Mouse (Mus musculus): ENCODE results near the gene Ppp1ca. TPM values are rescaled to one million over a fixed set of nuclear protein-coding genes. Genes with fewer than 3 reads are reported as not detected.

The Ppp1ca gene
- polyA plus RNA-seq, 1 experiment from 2014 or later, result 799 TPM

DNA sequence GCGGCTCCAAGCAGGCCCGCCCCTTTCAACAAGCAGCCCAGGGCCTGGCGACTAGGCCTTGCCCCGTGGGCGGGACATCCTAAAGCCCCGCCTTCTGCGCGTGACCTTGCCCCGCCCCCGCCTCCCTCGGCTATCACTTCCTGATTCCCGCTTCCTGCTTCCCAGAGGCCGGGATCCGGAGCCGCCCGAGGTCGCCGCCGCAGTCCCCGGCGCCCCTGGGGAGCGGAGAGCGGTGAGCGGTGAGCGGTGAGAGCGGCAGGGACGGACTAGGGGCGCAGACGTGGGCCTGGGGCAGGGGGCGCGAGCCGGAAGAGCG is 43.4 kb upstream of the Ppp1ca start, which contains the start of gene Coro1b:
Coro1b (plus strand) TSS at position 129 of the 316 bp plus-strand sequence.
- peak; percentile 95 for ATAC-seq
- WGBS, result under 1% methylated on average over 33 of the region's 33 CpGs
- Histone ChIP-seq H3K27me3 (replicated peaks; ENCODE audit: control insufficient read depth, insufficient read depth, low read length) (no peaks in the 10 kb centered on the region), H3K4me1 (ENCODE audit: control insufficient read depth, insufficient read depth, low read length) (peaks cover 22% of the 10 kb centered on the region), H3K36me3 (ENCODE audit: control insufficient read depth, insufficient read depth, low read length) (peaks cover 16% of the 10 kb centered on the region), H3K9me3 (ENCODE audit: control insufficient read depth, low read length) (no peaks in the 10 kb centered on the region), H3K9ac (ENCODE audit: low read depth, low read length) (peak within 1 kb of the TSS; percentile 95), H3K4me2 (ENCODE audit: low read depth, low read length) (peak within 1 kb of the TSS; percentile 84), H3K4me3 (ENCODE audit: low read length) (peak within 1 kb of the TSS; percentile 82), H3K27ac (ENCODE audit: low read length) (peak within 1 kb of the TSS; percentile 74)

GRCm38 (mm10) chr19:4148819-4149218 is 43.0 kb upstream of the Ppp1ca start:
- peak overlapping the region; percentile 74 for H3K27ac ChIP-seq (ENCODE audit: low read length)
- peaks cover 22% of the 10 kb centered on the region for H3K4me1 ChIP-seq (ENCODE audit: control insufficient read depth, insufficient read depth, low read length)
- H3K4me3 ChIP-seq (ENCODE audit: low read length), result peak overlapping the region; percentile 82
- peak overlapping the region; percentile 95 for H3K9ac ChIP-seq (ENCODE audit: low read depth, low read length)
- ATAC-seq, result peak; percentile 38
- WGBS, result 2% methylated on average over 7 of the region's 8 CpGs
- no peaks in the 10 kb centered on the region for H3K9me3 ChIP-seq (ENCODE audit: control insufficient read depth, low read length)
- no peaks in the 10 kb centered on the region for H3K27me3 ChIP-seq (replicated peaks; ENCODE audit: control insufficient read depth, insufficient read depth, low read length)
- peaks cover 18% of the 10 kb centered on the region for H3K36me3 ChIP-seq (ENCODE audit: control insufficient read depth, insufficient read depth, low read length)
- peak overlapping the region; percentile 84 for H3K4me2 ChIP-seq (ENCODE audit: low read depth, low read length)

GRCm38 (mm10) chr19:4149283-4149682 is 42.6 kb upstream of the Ppp1ca start:
- Histone ChIP-seq H3K4me2 (ENCODE audit: low read depth, low read length) (peak overlapping the region; percentile 84), H3K27me3 (replicated peaks; ENCODE audit: control insufficient read depth, insufficient read depth, low read length) (no peaks in the 10 kb centered on the region), H3K4me1 (ENCODE audit: control insufficient read depth, insufficient read depth, low read length) (peaks cover 22% of the 10 kb centered on the region), H3K9ac (ENCODE audit: low read depth, low read length) (peak overlapping the region; percentile 95), H3K36me3 (ENCODE audit: control insufficient read depth, insufficient read depth, low read length) (peaks cover 18% of the 10 kb centered on the region), H3K27ac (ENCODE audit: low read length) (peak overlapping the region; percentile 74), H3K4me3 (ENCODE audit: low read length) (peak overlapping the region; percentile 82), H3K9me3 (ENCODE audit: control insufficient read depth, low read length) (no peaks in the 10 kb centered on the region)
- WGBS, result 79% methylated on average over 11 of the region's 11 CpGs
- ATAC-seq, result no peak

DNA sequence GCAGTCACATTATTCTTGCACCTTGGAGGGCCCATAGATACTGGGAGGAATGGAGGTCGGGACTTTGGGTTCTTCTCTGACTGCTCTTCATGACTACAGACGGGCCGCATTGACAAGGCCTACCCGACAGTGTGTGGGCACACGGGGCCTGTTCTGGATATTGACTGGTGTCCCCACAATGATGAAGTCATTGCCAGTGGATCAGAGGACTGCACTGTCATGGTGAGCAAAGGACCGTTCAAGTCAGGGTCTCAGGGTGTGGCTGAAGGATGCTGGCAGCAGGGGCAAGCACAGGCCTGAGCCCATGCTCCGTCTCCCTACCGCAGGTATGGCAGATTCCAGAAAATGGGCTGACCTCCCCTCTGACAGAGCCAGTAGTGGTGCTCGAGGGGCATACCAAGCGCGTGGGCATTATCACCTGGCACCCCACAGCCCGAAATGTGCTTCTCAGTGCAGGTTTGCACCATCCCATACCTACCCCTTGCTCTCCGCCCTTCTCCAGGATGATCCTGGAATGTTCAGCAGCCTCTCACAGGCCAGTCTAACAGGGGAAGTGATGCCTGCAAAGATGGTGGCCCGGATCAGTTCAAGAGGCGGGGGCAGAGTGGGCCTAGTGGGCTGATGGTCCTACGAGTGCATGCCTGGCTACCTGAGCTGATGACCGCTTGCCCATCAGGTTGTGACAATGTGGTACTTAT is 42.0 kb upstream of the Ppp1ca start:
- ATAC-seq, result no peak
- peak overlapping the region; percentile 95 for H3K9ac ChIP-seq (ENCODE audit: low read depth, low read length)

GRCm38 (mm10) chr19:4150567-4151487 is 41.0 kb upstream of the Ppp1ca start:
- Histone ChIP-seq H3K4me2 (ENCODE audit: low read depth, low read length) (no peak overlapping the region), H3K4me1 (ENCODE audit: control insufficient read depth, insufficient read depth, low read length) (peaks cover 22% of the 10 kb centered on the region), H3K9me3 (ENCODE audit: control insufficient read depth, low read length) (no peaks in the 10 kb centered on the region), H3K27ac (ENCODE audit: low read length) (no peak overlapping the region), H3K36me3 (ENCODE audit: control insufficient read depth, insufficient read depth, low read length) (peaks cover 20% of the 10 kb centered on the region), H3K9ac (ENCODE audit: low read depth, low read length) (0 out of 2 replicates have a peak overlapping the region, but pooled peaks have one; percentile 21), H3K4me3 (ENCODE audit: low read length) (no peak overlapping the region), H3K27me3 (replicated peaks; ENCODE audit: control insufficient read depth, insufficient read depth, low read length) (no peaks in the 10 kb centered on the region)
- ATAC-seq, result no peak
- WGBS, result 89% methylated on average over 22 of the region's 22 CpGs

More for the DNA sequence above, 42.0 kb upstream of the Ppp1ca start:
- Histone ChIP-seq H3K4me3 (ENCODE audit: low read length) (peak overlapping the region; percentile 82; the same call in 1 of the 2 replicates), H3K36me3 (ENCODE audit: control insufficient read depth, insufficient read depth, low read length) (peaks cover 18% of the 10 kb centered on the region), H3K27me3 (replicated peaks; ENCODE audit: control insufficient read depth, insufficient read depth, low read length) (no peaks in the 10 kb centered on the region), H3K9me3 (ENCODE audit: control insufficient read depth, low read length) (no peaks in the 10 kb centered on the region), H3K4me2 (ENCODE audit: low read depth, low read length) (peak overlapping the region; percentile 84), H3K4me1 (ENCODE audit: control insufficient read depth, insufficient read depth, low read length) (peaks cover 22% of the 10 kb centered on the region), H3K27ac (ENCODE audit: low read length) (no peak overlapping the region)
- 92% methylated on average over 17 of the region's 17 CpGs for WGBS

DNA sequence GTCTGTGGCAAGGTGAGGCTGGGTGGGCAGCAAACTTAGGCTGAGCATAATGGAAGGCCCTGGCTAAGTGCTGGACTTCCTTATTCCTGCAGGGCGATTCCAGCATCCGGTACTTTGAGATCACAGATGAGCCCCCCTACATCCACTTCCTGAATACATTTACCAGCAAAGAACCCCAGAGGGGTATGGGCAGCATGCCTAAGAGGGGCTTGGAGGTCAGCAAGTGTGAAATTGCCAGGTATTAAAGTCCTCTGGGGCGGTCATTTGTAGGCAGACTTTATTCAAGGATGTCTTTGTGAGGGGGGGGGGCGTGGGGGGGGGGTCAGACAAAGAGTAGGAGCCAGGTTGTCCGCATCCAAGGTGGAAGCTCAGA is 40.4 kb upstream of the Ppp1ca start:
- Histone ChIP-seq H3K27ac (ENCODE audit: low read length) (no peak overlapping the region), H3K9me3 (ENCODE audit: control insufficient read depth, low read length) (no peaks in the 10 kb centered on the region), H3K4me3 (ENCODE audit: low read length) (no peak overlapping the region), H3K9ac (ENCODE audit: low read depth, low read length) (no peak overlapping the region), H3K36me3 (ENCODE audit: control insufficient read depth, insufficient read depth, low read length) (peaks cover 22% of the 10 kb centered on the region), H3K4me2 (ENCODE audit: low read depth, low read length) (no peak overlapping the region), H3K27me3 (replicated peaks; ENCODE audit: control insufficient read depth, insufficient read depth, low read length) (no peaks in the 10 kb centered on the region), H3K4me1 (ENCODE audit: control insufficient read depth, insufficient read depth, low read length) (peaks cover 22% of the 10 kb centered on the region)
- ATAC-seq, result no peak
- WGBS, result 75% methylated on average over 5 of the region's 5 CpGs

DNA sequence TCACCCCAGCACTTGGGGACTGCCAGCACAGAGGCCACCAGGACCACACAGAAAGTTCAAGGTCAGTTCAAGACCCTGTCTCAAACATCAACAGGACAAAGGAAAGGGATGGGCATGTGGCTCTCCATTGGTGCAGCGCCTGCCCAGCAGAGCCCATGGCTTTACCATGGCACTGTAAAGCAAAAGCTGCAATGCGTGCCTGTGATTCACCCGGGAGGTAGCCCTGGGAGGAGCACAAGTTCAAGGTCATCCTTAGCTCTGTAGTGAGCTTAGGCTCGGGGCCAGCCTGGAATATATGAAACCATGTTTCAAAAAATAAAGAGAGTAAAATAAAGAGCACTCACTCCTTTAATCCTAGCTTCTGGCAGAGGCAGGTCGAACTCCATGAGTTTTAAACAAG is 40.0 kb upstream of the Ppp1ca start:
- Histone ChIP-seq H3K4me3 (ENCODE audit: low read length) (no peak overlapping the region), H3K27me3 (replicated peaks; ENCODE audit: control insufficient read depth, insufficient read depth, low read length) (no peaks in the 10 kb centered on the region), H3K9ac (ENCODE audit: low read depth, low read length) (no peak overlapping the region), H3K9me3 (ENCODE audit: control insufficient read depth, low read length) (no peaks in the 10 kb centered on the region), H3K4me1 (ENCODE audit: control insufficient read depth, insufficient read depth, low read length) (peaks cover 22% of the 10 kb centered on the region), H3K27ac (ENCODE audit: low read length) (no peak overlapping the region), H3K4me2 (ENCODE audit: low read depth, low read length) (no peak overlapping the region), H3K36me3 (ENCODE audit: control insufficient read depth, insufficient read depth, low read length) (peaks cover 22% of the 10 kb centered on the region)
- no peak for ATAC-seq
- 88% methylated on average over 5 of the region's 5 CpGs for WGBS

DNA sequence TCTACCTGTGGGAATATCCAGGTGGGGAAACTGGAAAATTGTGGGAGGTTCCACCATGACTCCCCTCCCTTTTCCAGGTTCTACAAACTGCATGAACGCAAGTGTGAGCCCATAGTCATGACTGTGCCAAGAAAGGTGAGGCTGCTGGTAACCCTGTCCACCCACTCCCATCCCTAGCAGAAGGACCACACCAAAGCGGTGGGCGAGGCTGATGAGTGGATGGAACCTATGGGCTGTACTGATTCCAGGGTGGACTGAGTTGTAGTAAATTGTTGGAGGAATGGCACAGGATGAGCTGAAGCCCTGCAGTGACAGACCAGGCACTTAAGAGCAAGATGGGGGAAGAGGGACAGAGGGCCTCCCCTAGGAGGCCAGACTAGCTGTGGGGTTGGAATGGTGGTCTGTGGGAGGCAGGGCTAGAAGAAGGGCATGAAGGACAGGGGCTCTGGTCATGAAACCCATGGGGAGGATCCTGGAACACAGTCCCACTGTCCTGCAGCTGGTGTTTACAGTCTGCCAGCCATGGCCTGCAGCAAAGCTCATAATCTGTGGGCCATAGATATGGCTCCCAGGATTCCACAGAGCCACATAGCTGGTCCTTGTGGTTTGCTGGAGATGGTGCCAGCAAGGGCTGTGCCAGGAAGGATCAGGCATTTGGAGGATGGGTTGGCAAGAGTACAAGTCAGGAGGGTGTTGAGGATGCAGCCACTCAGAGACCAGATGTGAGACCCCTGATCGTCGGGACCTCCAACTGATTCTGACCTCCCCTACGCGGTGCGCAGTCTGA is 39.2 kb upstream of the Ppp1ca start:
- no peak for ATAC-seq
- Histone ChIP-seq H3K27me3 (replicated peaks; ENCODE audit: control insufficient read depth, insufficient read depth, low read length) (no peaks in the 10 kb centered on the region), H3K9ac (ENCODE audit: low read depth, low read length) (no peak overlapping the region), H3K4me2 (ENCODE audit: low read depth, low read length) (no peak overlapping the region), H3K27ac (ENCODE audit: low read length) (no peak overlapping the region), H3K36me3 (ENCODE audit: control insufficient read depth, insufficient read depth, low read length) (peaks cover 29% of the 10 kb centered on the region), H3K4me3 (ENCODE audit: low read length) (no peak overlapping the region), H3K9me3 (ENCODE audit: control insufficient read depth, low read length) (no peaks in the 10 kb centered on the region), H3K4me1 (ENCODE audit: control insufficient read depth, insufficient read depth, low read length) (peaks cover 22% of the 10 kb centered on the region)
- 84% methylated on average over 8 of the region's 8 CpGs for WGBS

GRCm38 (mm10) chr19:4153232-4153654 is 38.6 kb upstream of the Ppp1ca start, which contains the start of gene Ptprcap:
Gene Ptprcap, plus strand, starts transcription at chr19:4153604.
- no peaks in the 10 kb centered on the region for H3K9me3 ChIP-seq (ENCODE audit: control insufficient read depth, low read length)
- 64% methylated on average over 11 of the region's 11 CpGs for WGBS
- H3K9ac ChIP-seq (ENCODE audit: low read depth, low read length), result no peak within 1 kb of the TSS
- H3K36me3 ChIP-seq (ENCODE audit: control insufficient read depth, insufficient read depth, low read length), result peaks cover 30% of the 10 kb centered on the region
- no peak within 1 kb of the TSS for H3K4me2 ChIP-seq (ENCODE audit: low read depth, low read length)
- no peaks in the 10 kb centered on the region for H3K27me3 ChIP-seq (replicated peaks; ENCODE audit: control insufficient read depth, insufficient read depth, low read length)
- H3K4me1 ChIP-seq (ENCODE audit: control insufficient read depth, insufficient read depth, low read length), result peaks cover 22% of the 10 kb centered on the region
- no peak within 1 kb of the TSS for H3K27ac ChIP-seq (ENCODE audit: low read length)
- no peak for ATAC-seq
- no peak within 1 kb of the TSS for H3K4me3 ChIP-seq (ENCODE audit: low read length)
